Mouse (Mus musculus) neural tube, embryonic 12.5 days (tissue): ENCODE data around the gene Gm2663. TPM values are rescaled to one million over a fixed set of nuclear protein-coding genes. Genes with fewer than 3 reads are reported as not detected.
"Not testable (repeated sequence)": the region's sequence is repeated elsewhere in the genome, so short reads cannot be mapped to it uniquely, and the experiment has no call there.

ENCODE experiments used
- ATAC-seq: fragments of 200-750 bp; cut with Nextera tagmentation; 2 replicates; pipeline ENCODE4 v1.8.0; 2017; ENCODE audit warnings: low read depth, mild to moderate bottlenecking, moderate TSS enrichment, moderate library complexity; ENCODE audit not compliant: low FRiP score
- H3K27ac ChIP-seq: fragments of 300-500 bp; sonication (generic); 2 replicates; pipeline ENCODE4 v1.5.1; 2016
- H3K27me3 ChIP-seq: fragments of 300-500 bp; sonication (generic); replicated peaks from 2 replicates; pipeline ENCODE4 v1.6.1; 2016; ENCODE audit warnings: mild to moderate bottlenecking
- H3K36me3 ChIP-seq: fragments of 300-500 bp; sonication (generic); 2 replicates; pipeline ENCODE4 v1.6.1; 2016; ENCODE audit warnings: mild to moderate bottlenecking
- H3K4me1 ChIP-seq: fragments of 300-500 bp; sonication (generic); 2 replicates; pipeline ENCODE4 v1.6.1; 2016
- H3K4me2 ChIP-seq: fragments of 300-500 bp; sonication (generic); replicated peaks from 2 replicates; pipeline ENCODE4 v1.6.1; 2016; ENCODE audit warnings: mild to moderate bottlenecking
- H3K4me3 ChIP-seq: fragments of 300-500 bp; sonication (generic); 2 replicates; pipeline ENCODE4 v1.5.1; 2016
- H3K9ac ChIP-seq: fragments of 300-500 bp; sonication (generic); 2 replicates; pipeline ENCODE4 v1.6.1; 2016; ENCODE audit warnings: mild to moderate bottlenecking
- H3K9me3 ChIP-seq: fragments of 300-500 bp; sonication (generic); 2 replicates; pipeline ENCODE4 v1.6.1; 2016; ENCODE audit warnings: mild to moderate bottlenecking
- whole genome bisulfite sequencing: fragments of 180-500 bp; shearing (Covaris S2); methylation state at CpG from one replicate; pipeline ENCODE4 v1.1.7; 2016; 5-methylcytosine and 5-hydroxymethylcytosine counted together
- polyA plus RNA-seq: library from polyadenylated mRNA; unstranded; fragments of >200 nt; fragmentation: Nextera tagmentation; extraction: Ambion mirVana; gene quantifications from 2 replicates; pipeline ENCODE4 v1.2.1, GENCODE M21; 2016

Gm2663 gene
- polyA plus RNA-seq: not detected in 2 replicates

GRCm38 (mm10) chr6:40999379-40999778 lies at the start of gene Gm2663:
Gm2663 (minus strand) TSS chr6:40999479.
- H3K9me3 ChIP-seq, H3K4me1 ChIP-seq, ATAC-seq, H3K27ac ChIP-seq, H3K36me3 ChIP-seq, H3K27me3 ChIP-seq, H3K4me3 ChIP-seq, H3K4me2 ChIP-seq, H3K9ac ChIP-seq: not testable (repeated sequence)

GRCm38 (mm10) chr6:41048602-41049001 lies 49.3 kb upstream of the Gm2663 start:
- Histone ChIP-seq H3K9ac (no peak overlapping the region), H3K9me3 (no peaks in the 10 kb centered on the region)

GRCm38 (mm10) chr6:41047961-41048360 lies 48.7 kb upstream of the Gm2663 start:
- Histone ChIP-seq H3K4me1 (no peaks in the 10 kb centered on the region), H3K27me3 (no peaks in the 10 kb centered on the region), H3K36me3 (no peaks in the 10 kb centered on the region), H3K9me3 (no peaks in the 10 kb centered on the region), H3K27ac (no peak overlapping the region), H3K9ac (no peak overlapping the region), H3K4me2 (no peak overlapping the region), H3K4me3 (no peak overlapping the region)
- ATAC-seq: no peak
- 84% methylated on average over 1 of the region's 1 CpGs for WGBS

More at GRCm38 (mm10) chr6:41048602-41049001, 49.3 kb upstream of the Gm2663 start:
- no peaks in the 10 kb centered on the region for H3K27me3 ChIP-seq
- H3K4me1 ChIP-seq: no peaks in the 10 kb centered on the region
- H3K36me3 ChIP-seq: no peaks in the 10 kb centered on the region
- no peak overlapping the region for H3K4me2 ChIP-seq
- no peak overlapping the region for H3K4me3 ChIP-seq
- no peak for ATAC-seq
- 88% methylated on average over 1 of the region's 1 CpGs for WGBS
- no peak overlapping the region for H3K27ac ChIP-seq

GRCm38 (mm10) chr6:41047202-41047601 lies 47.9 kb upstream of the Gm2663 start:
- no peak overlapping the region for H3K4me2 ChIP-seq
- no peak overlapping the region for H3K9ac ChIP-seq
- 91% methylated on average over 1 of the region's 1 CpGs for WGBS
- no peaks in the 10 kb centered on the region for H3K4me1 ChIP-seq
- H3K27me3 ChIP-seq: no peaks in the 10 kb centered on the region
- no peak overlapping the region for H3K4me3 ChIP-seq
- H3K9me3 ChIP-seq: no peaks in the 10 kb centered on the region
- H3K36me3 ChIP-seq: no peaks in the 10 kb centered on the region
- no peak overlapping the region for H3K27ac ChIP-seq
- no peak for ATAC-seq

- Histone ChIP-seq H3K27me3 (no peaks in the 10 kb centered on the region), H3K9ac (no peak overlapping the region), H3K9me3 (no peaks in the 10 kb centered on the region), H3K27ac (no peak overlapping the region), H3K36me3 (no peaks in the 10 kb centered on the region), H3K4me1 (no peaks in the 10 kb centered on the region), H3K4me3 (no peak overlapping the region), H3K4me2 (no peak overlapping the region)
- no peak for ATAC-seq
- WGBS: 67% methylated on average over 2 of the region's 2 CpGs
Measured at GRCm38 (mm10) chr6:41046553-41046952, 47.3 kb upstream of the Gm2663 start.

GRCm38 (mm10) chr6:41044753-41045152 lies 45.5 kb upstream of the Gm2663 start:
- no peaks in the 10 kb centered on the region for H3K36me3 ChIP-seq
- no peak for ATAC-seq
- no peaks in the 10 kb centered on the region for H3K4me1 ChIP-seq
- H3K9me3 ChIP-seq: no peaks in the 10 kb centered on the region
- no peaks in the 10 kb centered on the region for H3K27me3 ChIP-seq
- no peak overlapping the region for H3K4me3 ChIP-seq
- H3K4me2 ChIP-seq: no peak overlapping the region
- no peak overlapping the region for H3K27ac ChIP-seq
- H3K9ac ChIP-seq: no peak overlapping the region
- WGBS: 97% methylated on average over 1 of the region's 1 CpGs

GRCm38 (mm10) chr6:41044314-41044713 lies 45.0 kb upstream of the Gm2663 start:
- WGBS: 85% methylated on average over 1 of the region's 1 CpGs
- no peak overlapping the region for H3K4me3 ChIP-seq
- no peaks in the 10 kb centered on the region for H3K27me3 ChIP-seq
- no peaks in the 10 kb centered on the region for H3K4me1 ChIP-seq
- H3K4me2 ChIP-seq: no peak overlapping the region
- no peak for ATAC-seq
- no peak overlapping the region for H3K9ac ChIP-seq
- no peak overlapping the region for H3K27ac ChIP-seq
- no peaks in the 10 kb centered on the region for H3K36me3 ChIP-seq
- no peaks in the 10 kb centered on the region for H3K9me3 ChIP-seq

GRCm38 (mm10) chr6:41035409-41035808 lies 36.1 kb upstream of the Gm2663 start, which contains the start of gene 2210010C04Rik:
2210010C04Rik (minus strand) TSS chr6:41035509.
- H3K27ac ChIP-seq: no peak within 1 kb of the TSS
- no peak within 1 kb of the TSS for H3K4me3 ChIP-seq
- H3K4me1 ChIP-seq: no peaks in the 10 kb centered on the region
- no peaks in the 10 kb centered on the region for H3K9me3 ChIP-seq
- ATAC-seq: no peak
- H3K9ac ChIP-seq: no peak within 1 kb of the TSS
- H3K4me2 ChIP-seq: no peak within 1 kb of the TSS
- no peaks in the 10 kb centered on the region for H3K36me3 ChIP-seq
- H3K27me3 ChIP-seq: no peaks in the 10 kb centered on the region

GRCm38 (mm10) chr6:41032802-41033201 lies 33.5 kb upstream of the Gm2663 start:
- Histone ChIP-seq H3K4me2 (no peak overlapping the region), H3K4me1 (no peaks in the 10 kb centered on the region), H3K9me3 (no peaks in the 10 kb centered on the region), H3K27me3 (no peaks in the 10 kb centered on the region), H3K36me3 (no peaks in the 10 kb centered on the region), H3K27ac (no peak overlapping the region), H3K9ac (no peak overlapping the region), H3K4me3 (no peak overlapping the region)
- ATAC-seq: no peak
- 86% methylated on average over 6 of the region's 6 CpGs for WGBS

GRCm38 (mm10) chr6:41032231-41032630 lies 33.0 kb upstream of the Gm2663 start:
- H3K36me3 ChIP-seq: no peaks in the 10 kb centered on the region
- H3K4me2 ChIP-seq: no peak overlapping the region
- ATAC-seq: no peak
- H3K9ac ChIP-seq: no peak overlapping the region
- no peaks in the 10 kb centered on the region for H3K9me3 ChIP-seq
- WGBS: 88% methylated on average over 3 of the region's 3 CpGs
- H3K4me1 ChIP-seq: no peaks in the 10 kb centered on the region
- no peak overlapping the region for H3K4me3 ChIP-seq
- H3K27ac ChIP-seq: no peak overlapping the region
- H3K27me3 ChIP-seq: no peaks in the 10 kb centered on the region

- 98% methylated on average over 3 of the region's 3 CpGs for WGBS
- H3K4me1 ChIP-seq: no peaks in the 10 kb centered on the region
- H3K36me3 ChIP-seq: no peaks in the 10 kb centered on the region
- no peak overlapping the region for H3K4me3 ChIP-seq
- no peak overlapping the region for H3K27ac ChIP-seq
- no peaks in the 10 kb centered on the region for H3K27me3 ChIP-seq
- no peak for ATAC-seq
- no peak overlapping the region for H3K4me2 ChIP-seq
- no peak overlapping the region for H3K9ac ChIP-seq
- H3K9me3 ChIP-seq: no peaks in the 10 kb centered on the region
Measured at GRCm38 (mm10) chr6:41030821-41031220, 31.5 kb upstream of the Gm2663 start.

GRCm38 (mm10) chr6:41027053-41027452 lies 27.8 kb upstream of the Gm2663 start:
- no peaks in the 10 kb centered on the region for H3K9me3 ChIP-seq
- H3K4me3 ChIP-seq: no peak overlapping the region
- no peak for ATAC-seq
- no peaks in the 10 kb centered on the region for H3K27me3 ChIP-seq
- 48% methylated on average over 2 of the region's 2 CpGs for WGBS
- H3K4me1 ChIP-seq: no peaks in the 10 kb centered on the region
- H3K4me2 ChIP-seq: no peak overlapping the region
- H3K27ac ChIP-seq: no peak overlapping the region
- H3K36me3 ChIP-seq: no peaks in the 10 kb centered on the region
- no peak overlapping the region for H3K9ac ChIP-seq

GRCm38 (mm10) chr6:41025873-41026650 lies 26.8 kb upstream of the Gm2663 start:
- no peak overlapping the region for H3K9ac ChIP-seq
- H3K4me3 ChIP-seq: no peak overlapping the region
- H3K36me3 ChIP-seq: no peaks in the 10 kb centered on the region
- H3K4me1 ChIP-seq: no peaks in the 10 kb centered on the region
- no peak overlapping the region for H3K27ac ChIP-seq
- no peaks in the 10 kb centered on the region for H3K27me3 ChIP-seq
- WGBS: 72% methylated on average over 2 of the region's 2 CpGs
- H3K4me2 ChIP-seq: no peak overlapping the region
- no peaks in the 10 kb centered on the region for H3K9me3 ChIP-seq
- ATAC-seq: no peak
